Mouse (Mus musculus) olfactory bulb, adult 2 months (tissue): ENCODE measurements at regions not wholly inside any gene's neighbourhood (a gene's known extent, or its start where the extent isn't known, plus 50 kb on each side); places are given as distances from the start of the nearest gene placed in this dataset.

ENCODE experiments used
- H3K27ac ChIP-seq: fragments of 200-500 bp; 2 replicates; pipeline ENCODE4 v1.5.1; 2012; ENCODE audit warnings: low read depth, low read length; ENCODE audit not compliant: insufficient read depth
- H3K4me1 ChIP-seq: fragments of 200-500 bp; 2 replicates; pipeline ENCODE4 v1.6.1; 2012; ENCODE audit warnings: low read length; ENCODE audit not compliant: control insufficient read depth, insufficient read depth
- H3K4me3 ChIP-seq: fragments of 200-500 bp; 2 replicates; pipeline ENCODE4 v1.5.1; 2012; ENCODE audit warnings: mild to moderate bottlenecking, low read depth, low read length, moderate library complexity; ENCODE audit not compliant: insufficient read depth
- CTCF ChIP-seq: fragments of 200-500 bp; IDR thresholded peaks from 2 replicates; pipeline ENCODE4 v1.5.1; 2012; ENCODE audit warnings: low read depth, mild to moderate bottlenecking, low read length, moderate library complexity; ENCODE audit not compliant: insufficient read depth
- POLR2A ChIP-seq: fragments of 200-500 bp; IDR thresholded peaks from 2 replicates; pipeline ENCODE4 v1.6.1; 2012; ENCODE audit warnings: mild to moderate bottlenecking, low read depth, low read length, moderate library complexity; ENCODE audit not compliant: insufficient read depth
- WGBS: fragments of 180-500 bp; shearing (Covaris S2); methylation state at CpG from one replicate; pipeline ENCODE4 v1.1.7; 2018; 5-methylcytosine and 5-hydroxymethylcytosine counted together

DNA sequence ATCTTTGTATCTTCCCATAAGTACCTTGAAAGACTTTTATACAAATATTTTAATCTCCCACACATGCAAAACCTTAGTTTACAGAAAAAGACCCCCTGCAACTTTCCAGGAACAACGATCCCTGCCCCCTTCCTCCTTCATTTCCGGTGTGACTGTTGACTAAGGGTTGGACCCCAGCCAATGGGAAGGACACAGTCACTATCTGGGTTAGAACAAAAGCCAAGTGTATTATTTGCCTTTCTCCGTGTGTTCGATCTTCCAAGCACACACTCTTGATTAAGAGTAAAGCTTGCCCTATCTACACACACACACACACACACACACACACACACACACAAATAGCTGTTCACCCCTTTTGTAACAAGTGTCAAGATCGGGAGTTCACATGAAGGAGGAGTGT is 172.8 kb upstream of the Atp2b1 start:
- Histone ChIP-seq H3K27ac (no peak overlapping the region), H3K4me1 (peaks cover 3% of the 10 kb centered on the region; the same call in 1 of the 2 replicates), H3K4me3 (no peak overlapping the region)
- TF ChIP-seq CTCF (no peak), POLR2A (no peak)
- 55% methylated on average over 5 of the region's 5 CpGs for WGBS

DNA sequence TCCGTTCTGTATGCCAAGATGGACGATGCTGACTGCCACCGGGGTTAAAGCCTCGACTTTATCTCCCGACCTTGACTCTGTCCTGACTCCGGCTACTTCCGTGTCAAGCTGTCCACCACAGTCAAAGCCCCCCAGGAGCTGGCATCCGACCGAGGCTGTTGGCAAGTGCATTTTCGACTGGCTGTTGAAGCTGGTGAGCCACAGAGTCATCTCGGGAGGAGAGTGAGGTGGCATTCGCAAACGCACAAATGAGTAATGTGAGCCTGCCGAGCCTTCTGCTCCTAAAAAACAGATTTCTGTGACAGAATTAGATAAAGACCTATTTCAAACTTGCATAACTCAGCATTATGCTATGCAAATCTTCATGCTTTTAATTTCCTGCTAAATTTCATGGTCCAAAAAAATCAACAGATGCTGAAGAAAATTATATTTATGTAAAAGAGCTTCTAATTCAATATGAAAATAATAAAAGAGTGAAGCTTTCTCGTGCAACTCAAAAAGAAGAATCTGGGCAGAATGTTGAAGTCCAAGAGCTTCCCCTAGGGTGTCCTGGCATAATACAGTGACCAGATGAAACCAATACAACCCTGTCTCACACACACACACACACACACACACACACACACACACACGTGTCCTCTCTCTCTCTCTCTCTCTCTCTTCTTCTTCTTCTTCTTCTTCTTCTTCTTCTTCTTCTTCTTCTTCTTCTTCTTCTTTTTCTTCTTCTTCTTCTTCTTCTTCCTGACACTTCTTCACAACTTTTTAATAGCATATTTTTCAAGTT is 171.2 kb upstream of the Atp2b1 start:
- peaks cover 3% of the 10 kb centered on the region; the same call in 1 of the 2 replicates for H3K4me1 ChIP-seq
- no peak overlapping the region for H3K27ac ChIP-seq
- WGBS: 62% methylated on average over 16 of the region's 16 CpGs
- no peak overlapping the region for H3K4me3 ChIP-seq
- TF ChIP-seq POLR2A: no peak
- TF ChIP-seq CTCF: no peak

- Histone ChIP-seq H3K27ac (no peak overlapping the region), H3K4me1 (peaks cover 3% of the 10 kb centered on the region; the same call in 1 of the 2 replicates), H3K4me3 (no peak overlapping the region)
- TF ChIP-seq CTCF (no peak), POLR2A (no peak)
- WGBS: 68% methylated on average over 6 of the region's 6 CpGs
These were observed 170.0 kb upstream of the Atp2b1 start for GRCm38 (mm10) chr10:98744246-98744645.

DNA sequence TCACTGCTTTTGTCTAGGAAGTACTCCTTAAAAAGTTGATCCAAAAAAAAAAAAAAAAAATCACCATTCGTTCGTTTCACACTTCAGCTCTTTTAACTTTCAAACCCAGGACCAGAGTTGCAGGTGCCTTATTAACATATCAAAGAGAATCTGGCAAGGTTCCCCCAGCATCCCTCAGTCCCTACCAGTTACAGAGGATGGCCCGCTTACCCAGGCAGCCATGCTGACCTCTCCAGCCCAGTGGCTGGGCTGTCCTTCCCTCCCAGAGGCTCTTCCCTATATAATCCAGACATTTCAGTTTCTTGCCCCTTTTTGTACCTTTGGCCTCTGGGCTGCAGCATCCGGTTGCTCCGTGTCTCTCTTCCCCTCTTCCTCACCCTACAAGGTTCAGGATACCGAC is 169.5 kb upstream of the Atp2b1 start:
- Histone ChIP-seq H3K4me1 (peaks cover 3% of the 10 kb centered on the region; the same call in 1 of the 2 replicates), H3K27ac (no peak overlapping the region), H3K4me3 (no peak overlapping the region)
- 73% methylated on average over 6 of the region's 6 CpGs for WGBS
- no peak for TF ChIP-seq POLR2A
- TF ChIP-seq CTCF: no peak

DNA sequence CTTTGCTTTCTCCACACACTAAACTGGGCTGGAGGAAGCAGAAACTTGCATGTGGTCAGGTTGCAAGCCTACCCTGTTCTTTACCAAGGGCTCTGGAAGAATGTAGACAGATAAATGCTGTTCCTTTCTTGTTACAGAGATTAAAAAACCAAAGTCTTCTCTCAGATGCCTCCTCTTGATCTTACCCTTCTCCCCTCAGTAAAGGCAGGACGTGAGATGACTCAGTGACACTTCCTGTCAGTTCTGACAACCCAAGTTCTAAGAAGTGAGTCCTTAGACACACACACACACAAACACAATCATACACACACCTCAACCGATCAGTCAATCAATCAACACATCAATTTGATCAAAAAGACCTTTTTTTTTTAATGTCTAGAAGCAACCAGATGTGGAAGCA is 168.8 kb upstream of the Atp2b1 start:
- 98% methylated on average over 2 of the region's 2 CpGs for WGBS
- Histone ChIP-seq H3K4me1 (peaks cover 3% of the 10 kb centered on the region; the same call in 1 of the 2 replicates), H3K27ac (no peak overlapping the region), H3K4me3 (no peak overlapping the region)
- no peak for TF ChIP-seq CTCF
- no peak for TF ChIP-seq POLR2A

GRCm38 (mm10) chr10:98745861-98746260 is 168.3 kb upstream of the Atp2b1 start:
- H3K27ac ChIP-seq: no peak overlapping the region
- 89% methylated on average over 5 of the region's 5 CpGs for whole genome bisulfite sequencing
- H3K4me3 ChIP-seq: no peak overlapping the region
- no peak for TF ChIP-seq POLR2A
- TF ChIP-seq CTCF: no peak
- peaks cover 3% of the 10 kb centered on the region; the same call in 1 of the 2 replicates for H3K4me1 ChIP-seq

- 0 out of 2 replicates have a peak overlapping the region, but pooled peaks have one; percentile 40 for H3K27ac ChIP-seq
- H3K4me3 ChIP-seq: no peak overlapping the region
- H3K4me1 ChIP-seq: no peaks in the 10 kb centered on the region
- no peak for TF ChIP-seq POLR2A
- no peak for TF ChIP-seq CTCF
- WGBS: 4% methylated on average over 3 of the region's 3 CpGs
These were observed 165.2 kb upstream of the Atp2b1 start for GRCm38 (mm10) chr10:98748856-98749583.

- Histone ChIP-seq H3K4me1 (no peaks in the 10 kb centered on the region), H3K27ac (peak overlapping the region; percentile 46), H3K4me3 (no peak overlapping the region)
- 44% methylated on average over 4 of the region's 4 CpGs for WGBS
- TF ChIP-seq POLR2A: no peak
- no peak for TF ChIP-seq CTCF
These were observed 164.6 kb upstream of the Atp2b1 start for GRCm38 (mm10) chr10:98749584-98749947.

DNA sequence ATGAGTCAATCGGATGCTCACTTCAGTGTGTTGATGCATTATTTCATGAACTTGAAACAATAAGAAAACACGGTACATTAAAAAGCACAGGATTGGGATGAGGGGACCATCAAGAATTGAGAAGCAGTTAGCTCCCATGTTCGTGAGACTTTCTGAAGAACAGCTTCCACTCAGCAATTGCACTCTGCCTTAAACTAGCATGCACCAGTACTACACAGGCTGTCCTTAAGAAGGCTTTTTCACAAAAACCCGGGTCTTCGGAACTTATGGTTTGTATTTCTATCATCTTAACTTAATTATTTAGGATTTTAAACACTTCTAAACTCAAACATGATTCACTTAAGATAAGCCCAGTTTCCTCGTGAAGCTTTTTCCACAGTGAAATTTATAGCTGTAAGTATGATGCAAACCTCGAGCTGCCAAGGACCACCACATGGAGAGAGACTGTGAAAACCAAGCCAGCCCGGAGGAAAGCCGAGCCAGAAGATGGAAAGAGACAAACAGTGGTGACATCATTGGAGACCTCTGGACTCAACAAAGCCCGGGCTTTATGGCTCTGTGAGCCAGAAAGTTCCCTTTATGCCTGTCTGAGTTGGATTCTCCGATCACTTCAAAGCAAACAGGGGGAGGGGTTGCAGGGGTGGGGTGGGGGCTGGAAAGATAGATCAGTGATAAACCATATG is 162.7 kb upstream of the Atp2b1 start:
- H3K27ac ChIP-seq: no peak overlapping the region
- no peak for TF ChIP-seq POLR2A
- no peak for TF ChIP-seq CTCF
- no peaks in the 10 kb centered on the region for H3K4me1 ChIP-seq
- WGBS: 69% methylated on average over 11 of the region's 11 CpGs
- no peak overlapping the region for H3K4me3 ChIP-seq
